Mouse (Mus musculus) E14TG2a.4 (cell line): Measurements from ENCODE around the gene Gpatch3.
A peak's percentile ranks its signal among the peaks of the same experiment; 100 is the strongest.

Experiments used
- H3K27me3 ChIP-seq: 2 replicates; pipeline ENCODE4 v1.6.1; 2014; ENCODE audit warnings: low read length, control low read depth; ENCODE audit not compliant: insufficient read depth
- H3K36me3 ChIP-seq: 2 replicates; pipeline ENCODE4 v1.6.1; 2014; ENCODE audit warnings: low read length, control low read depth; ENCODE audit not compliant: insufficient read depth
- H3K4me1 ChIP-seq: replicated peaks from 2 replicates; pipeline ENCODE4 v1.6.1; 2014; ENCODE audit warnings: low read depth, low read length, control low read depth
- H3K4me3 ChIP-seq: replicated peaks from 2 replicates; pipeline ENCODE4 v1.5.1; 2014; ENCODE audit warnings: mild to moderate bottlenecking, low read length
- H3K9me3 ChIP-seq: 2 replicates; pipeline ENCODE4 v1.6.1; 2014; ENCODE audit warnings: low read length, control low read depth
- CTCF ChIP-seq: conservative IDR thresholded peaks from 2 replicates; pipeline ENCODE4 v1.5.1; 2014; ENCODE audit warnings: low read length
- NANOG ChIP-seq: IDR thresholded peaks from 2 replicates; pipeline ENCODE4 v1.6.1; 2014; ENCODE audit warnings: borderline replicate concordance, low read length, mixed read lengths
- POU5F1 ChIP-seq: IDR thresholded peaks from 2 replicates; pipeline ENCODE4 v1.6.1; 2014; ENCODE audit warnings: low read length, borderline replicate concordance

Gpatch3 gene

GRCm38 (mm10) chr4:133553448-133554330 lies 20.9 kb upstream of the Gpatch3 start:
- Histone ChIP-seq H3K27me3 (peaks cover 35% of the 10 kb centered on the region), H3K9me3 (no peaks in the 10 kb centered on the region), H3K36me3 (no peaks in the 10 kb centered on the region), H3K4me1 (peaks cover 22% of the 10 kb centered on the region), H3K4me3 (peak overlapping the region; percentile 63)
- TF ChIP-seq POU5F1 (no peak), CTCF (no peak), NANOG (no peak)

- peaks cover 33% of the 10 kb centered on the region for H3K4me1 ChIP-seq
- TF ChIP-seq NANOG (no peak), POU5F1 (no peak), CTCF (no peak)
- H3K4me3 ChIP-seq, result no peak overlapping the region
- H3K27me3 ChIP-seq, result peaks cover 31% of the 10 kb centered on the region
- no peaks in the 10 kb centered on the region for H3K36me3 ChIP-seq
- H3K9me3 ChIP-seq, result no peaks in the 10 kb centered on the region
Measured at GRCm38 (mm10) chr4:133557041-133557717, 17.4 kb upstream of the Gpatch3 start.

- no peak overlapping the region for H3K4me3 ChIP-seq
- peaks cover 27% of the 10 kb centered on the region for H3K4me1 ChIP-seq
- no peak for TF ChIP-seq NANOG
- TF ChIP-seq CTCF, result no peak
- no peak for TF ChIP-seq POU5F1
- no peaks in the 10 kb centered on the region for H3K9me3 ChIP-seq
- no peaks in the 10 kb centered on the region for H3K36me3 ChIP-seq
- H3K27me3 ChIP-seq, result peaks cover 13% of the 10 kb centered on the region
Measured at GRCm38 (mm10) chr4:133559846-133560245, 14.7 kb upstream of the Gpatch3 start.

GRCm38 (mm10) chr4:133561622-133562021 lies 12.9 kb upstream of the Gpatch3 start:
- peaks cover 23% of the 10 kb centered on the region for H3K4me1 ChIP-seq
- no peaks in the 10 kb centered on the region for H3K9me3 ChIP-seq
- peaks cover 6% of the 10 kb centered on the region for H3K27me3 ChIP-seq
- no peak overlapping the region for H3K4me3 ChIP-seq
- H3K36me3 ChIP-seq, result no peaks in the 10 kb centered on the region
- no peak for TF ChIP-seq NANOG
- TF ChIP-seq POU5F1, result no peak
- no peak for TF ChIP-seq CTCF

- Histone ChIP-seq H3K27me3 (no peaks in the 10 kb centered on the region), H3K36me3 (no peaks in the 10 kb centered on the region), H3K4me3 (peak overlapping the region; percentile 20; the same call in 1 of the 2 replicates), H3K4me1 (peaks cover 28% of the 10 kb centered on the region), H3K9me3 (no peaks in the 10 kb centered on the region)
- TF ChIP-seq CTCF (no peak), POU5F1 (no peak), NANOG (no peak)
Measured at GRCm38 (mm10) chr4:133563123-133563571, 11.4 kb upstream of the Gpatch3 start.

- H3K27me3 ChIP-seq, result no peaks in the 10 kb centered on the region
- H3K4me3 ChIP-seq, result no peak overlapping the region
- H3K9me3 ChIP-seq, result no peaks in the 10 kb centered on the region
- no peak for TF ChIP-seq NANOG
- TF ChIP-seq CTCF, result no peak
- TF ChIP-seq POU5F1, result no peak
- H3K36me3 ChIP-seq, result no peaks in the 10 kb centered on the region
- H3K4me1 ChIP-seq, result peaks cover 34% of the 10 kb centered on the region
Measured at GRCm38 (mm10) chr4:133567251-133567650, 7.3 kb upstream of the Gpatch3 start.

- TF ChIP-seq CTCF (no peak), NANOG (no peak), POU5F1 (no peak)
- Histone ChIP-seq H3K4me3 (peak overlapping the region; percentile 65), H3K4me1 (peaks cover 31% of the 10 kb centered on the region), H3K27me3 (no peaks in the 10 kb centered on the region), H3K9me3 (no peaks in the 10 kb centered on the region), H3K36me3 (no peaks in the 10 kb centered on the region)
Measured at GRCm38 (mm10) chr4:133569291-133570065, 5.1 kb upstream of the Gpatch3 start.

GRCm38 (mm10) chr4:133570066-133570466 lies 4.5 kb upstream of the Gpatch3 start:
- Histone ChIP-seq H3K4me3 (peak overlapping the region; percentile 65), H3K36me3 (no peaks in the 10 kb centered on the region), H3K4me1 (peaks cover 31% of the 10 kb centered on the region), H3K9me3 (no peaks in the 10 kb centered on the region), H3K27me3 (no peaks in the 10 kb centered on the region)
- TF ChIP-seq POU5F1 (no peak), NANOG (no peak)
